Mouse (Mus musculus) bone marrow macrophage, adult 2 months (primary cell): ENCODE measurements around the gene Myl9.

Experiments used
- CTCF ChIP-seq: IDR thresholded peaks from 2 replicates; pipeline ENCODE4 v1.5.1; 2012; ENCODE audit warnings: low read depth, mild to moderate bottlenecking, low read length, moderate library complexity
- POLR2A ChIP-seq: IDR thresholded peaks from 2 replicates; pipeline ENCODE4 v1.6.1; 2012; ENCODE audit warnings: mild to moderate bottlenecking, low read depth, low read length, borderline replicate concordance

GRCm38 (mm10) chr2:156747315-156747714 is 27.9 kb upstream of the Myl9 start:
- TF ChIP-seq CTCF (no peak), POLR2A (no peak)
